Mouse (Mus musculus): ENCODE measurements around the gene Ctsj.
"Not testable (repeated sequence)": the region's sequence is repeated elsewhere in the genome, so short reads cannot be mapped to it uniquely, and the experiment has no call there.

Ctsj gene

GRCm38 (mm10) chr13:61005859-61006258 lies at the start of gene Ctsj:
Gene Ctsj, minus strand, starts transcription at chr13:61005959.
- no peak for DNase-seq (ENCODE audit: low read depth in 1 of 2, low spot score in 2 of 2)

GRCm38 (mm10) chr13:61040531-61040930 lies 34.8 kb upstream of the Ctsj start, which contains the start of gene Ctsq:
Gene Ctsq, minus strand, starts transcription at chr13:61040631.
- no peak for DNase-seq (ENCODE audit: low read depth in 1 of 2, low spot score in 2 of 2)

GRCm38 (mm10) chr13:61022785-61023184 lies 17.0 kb upstream of the Ctsj start:
- no peak for DNase-seq (ENCODE audit: low read depth in 1 of 2, low spot score in 2 of 2)

- no peak for DNase-seq (ENCODE audit: low read depth in 1 of 2, low spot score in 2 of 2)
Measured at GRCm38 (mm10) chr13:61021844-61022243, 16.1 kb upstream of the Ctsj start.

GRCm38 (mm10) chr13:61010171-61010570 lies 4.4 kb upstream of the Ctsj start:
- DNase-seq (ENCODE audit: low read depth in 1 of 2, low spot score in 2 of 2) = no peak

- DNase-seq (ENCODE audit: low read depth in 1 of 2, low spot score in 2 of 2) = no peak
Measured at GRCm38 (mm10) chr13:60997600-60997999, 8.2 kb downstream of the Ctsj start.

- not testable (repeated sequence) for DNase-seq (ENCODE audit: low read depth in 1 of 2, low spot score in 2 of 2)
Measured at GRCm38 (mm10) chr13:60986915-60987314, 18.8 kb downstream of the Ctsj start.

- not testable (repeated sequence) for DNase-seq (ENCODE audit: low read depth in 1 of 2, low spot score in 2 of 2)
Measured at GRCm38 (mm10) chr13:60972319-60972718, 33.4 kb downstream of the Ctsj start.

- DNase-seq (ENCODE audit: low read depth in 1 of 2, low spot score in 2 of 2) = not testable (repeated sequence)
Measured at GRCm38 (mm10) chr13:60963985-60964384, 41.8 kb downstream of the Ctsj start.

GRCm38 (mm10) chr13:60961706-60962105 lies 44.1 kb downstream of the Ctsj start:
- DNase-seq (ENCODE audit: low read depth in 1 of 2, low spot score in 2 of 2) = no peak

All from monocyte, adult 2 months (primary cell).